Mouse (Mus musculus): ENCODE measurements around the gene Clta.

DNA sequence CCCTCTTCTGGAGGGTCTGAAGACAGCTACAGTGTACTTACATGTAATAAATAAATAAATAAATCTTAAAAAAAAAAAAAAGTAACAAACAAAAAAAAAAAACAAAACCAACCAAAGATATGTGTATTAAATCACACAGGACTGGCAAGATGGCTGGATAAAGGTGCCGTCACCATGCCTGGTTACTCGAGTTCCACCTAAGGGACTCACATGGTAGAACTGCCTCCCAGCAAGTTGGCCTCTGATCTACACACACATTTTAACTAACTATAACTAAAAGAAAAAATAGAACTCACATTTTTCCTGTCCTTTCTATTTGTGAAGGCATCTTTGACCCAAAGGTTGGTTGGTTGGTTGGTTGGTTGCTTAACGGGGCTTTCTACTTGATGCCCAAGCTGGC lies 7.5 kb downstream of the Clta start:
- TF ChIP-seq CTCF (IDR thresholded peaks at IDR 0.05; ENCODE audit: low read depth) (no peak), EP300 (IDR thresholded peaks at IDR 0.05; ENCODE audit: low read depth) (no peak)
